Mouse (Mus musculus): ENCODE results near the gene Lhfp. TPM values are rescaled to one million over a fixed set of nuclear protein-coding genes. Genes with fewer than 3 reads are reported as not detected.

Lhfp gene
- total RNA-seq, 2 experiments from 2014 or later: 20.5 to 28.1 TPM

DNA sequence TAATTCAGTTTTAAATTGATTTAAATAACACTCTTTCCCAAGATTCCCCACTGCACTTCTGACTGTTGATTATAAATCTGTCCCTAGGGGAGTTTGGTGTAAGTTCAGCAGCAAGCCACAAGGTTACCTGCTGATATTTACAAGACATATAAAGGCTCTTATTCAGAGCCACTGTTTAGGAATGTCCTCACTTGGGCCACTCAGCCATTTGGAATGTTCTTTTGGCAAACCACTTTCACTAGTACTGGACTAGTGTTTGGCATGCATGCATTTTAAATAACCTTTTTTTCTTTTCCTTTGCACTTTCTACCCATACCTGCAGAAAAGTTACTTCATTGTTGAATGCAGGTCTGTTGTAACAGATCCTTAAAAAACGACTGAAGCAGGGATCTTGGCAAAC is 109.8 kb downstream of the Lhfp start:
- DNase-seq (ENCODE audit: low spot score in 2 of 2): no peak

DNA sequence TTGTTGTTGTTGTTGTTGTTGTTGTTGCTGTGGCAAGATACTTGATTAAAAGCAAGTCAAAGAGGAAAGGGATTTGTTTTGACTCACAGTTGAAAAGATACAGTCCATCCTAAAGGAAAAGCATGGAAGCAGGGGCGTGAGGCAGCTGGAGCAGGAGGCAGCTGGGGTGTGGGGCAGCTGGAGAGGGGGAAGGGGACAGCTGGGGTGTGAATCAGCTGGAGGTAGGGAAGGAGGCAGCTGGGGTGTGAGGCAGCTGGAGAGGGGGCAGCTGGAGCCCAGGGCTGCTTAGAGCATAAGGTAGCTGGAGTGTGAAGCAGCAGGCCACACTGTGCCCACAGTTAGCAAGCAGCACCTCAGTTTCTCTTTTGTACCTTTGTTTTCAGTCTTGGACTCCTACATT is 110.3 kb downstream of the Lhfp start:
- no peak for DNase-seq (ENCODE audit: low spot score in 2 of 2)

DNA sequence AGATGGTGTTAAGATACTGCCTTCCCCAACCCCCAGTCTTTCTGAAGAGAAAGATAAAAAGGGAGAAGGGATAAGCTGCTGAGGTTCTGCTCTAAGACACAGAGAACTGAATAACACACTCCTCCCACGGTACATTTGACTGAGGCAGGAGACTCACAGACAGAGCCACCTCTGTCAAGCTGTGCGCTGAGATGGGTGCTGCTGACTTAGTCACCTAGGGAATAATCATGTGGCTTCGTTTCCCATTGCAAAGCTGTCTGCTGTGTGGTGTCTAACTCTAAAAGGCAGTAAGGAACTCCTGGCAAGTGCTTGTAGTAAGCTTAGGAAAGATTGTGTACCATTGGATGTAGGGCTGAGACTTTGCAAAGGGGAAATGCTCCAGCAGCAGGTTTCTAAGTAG is 120.6 kb downstream of the Lhfp start:
- DNase-seq (ENCODE audit: low spot score in 2 of 2): no peak

DNA sequence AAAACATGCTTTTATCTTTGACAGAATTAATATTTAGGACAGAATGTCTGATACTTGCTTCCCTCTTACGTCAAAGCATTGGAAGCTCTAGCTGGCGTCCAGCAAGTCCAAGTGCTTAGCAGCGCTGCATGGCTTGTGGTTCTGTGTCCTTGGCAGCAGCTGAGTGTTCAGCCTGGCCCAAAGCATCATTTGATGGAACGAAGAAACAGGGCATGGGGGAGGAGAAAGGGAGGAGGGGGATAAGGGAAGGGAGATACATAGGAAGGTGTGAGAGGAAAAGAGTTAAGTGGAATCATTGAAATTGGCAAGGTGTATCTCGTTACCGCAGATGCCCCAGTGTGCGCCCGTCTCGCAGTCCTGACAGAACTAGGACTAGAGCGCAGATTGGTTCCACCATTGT is 124.0 kb downstream of the Lhfp start:
- peak; percentile 41 to 72 for DNase-seq (ENCODE audit: low spot score in 2 of 2)

DNA sequence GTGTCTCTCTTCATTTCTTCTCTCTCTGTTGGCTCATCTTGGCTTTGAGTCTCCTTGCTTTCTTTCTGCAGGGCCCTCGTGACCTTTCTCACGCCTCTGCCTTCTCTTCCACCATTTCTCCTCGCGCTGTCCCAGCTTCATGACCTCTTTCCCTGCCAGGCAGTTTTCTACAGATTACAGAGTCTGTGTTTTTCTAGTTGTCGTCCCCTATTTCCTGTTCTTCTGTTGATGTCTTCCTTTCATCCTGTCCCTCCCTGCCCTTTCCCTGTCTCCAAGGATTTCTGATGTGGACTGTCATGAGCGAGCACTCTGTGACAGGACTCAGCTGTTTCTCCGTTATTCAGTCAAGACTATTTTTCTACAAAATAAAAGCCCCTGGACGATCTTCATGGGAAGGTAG is 124.7 kb downstream of the Lhfp start:
- DNase-seq (ENCODE audit: low spot score in 2 of 2): peak in 1 of 2 experiments; percentile 10

DNA sequence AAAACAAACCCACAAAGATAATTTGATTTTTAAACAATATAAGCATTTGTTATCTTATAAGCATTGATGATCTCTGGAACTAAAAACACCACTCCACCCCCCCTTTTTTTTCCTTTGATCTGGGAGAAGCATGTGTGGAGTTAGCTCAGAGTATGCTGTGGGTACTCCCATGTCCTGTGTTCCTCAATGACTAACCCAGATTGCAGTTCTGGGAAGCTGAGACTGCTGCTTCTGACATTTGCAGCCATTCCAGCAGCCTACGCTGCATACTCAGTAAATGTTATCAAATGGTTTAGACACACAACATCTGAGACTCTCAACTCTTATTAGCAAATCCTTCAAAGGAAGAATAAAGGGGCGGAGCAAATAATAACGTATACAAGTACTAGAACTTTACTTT is 128.2 kb downstream of the Lhfp start:
- peak in 1 of 2 experiments; percentile 19 for DNase-seq (ENCODE audit: low spot score in 2 of 2)

DNA sequence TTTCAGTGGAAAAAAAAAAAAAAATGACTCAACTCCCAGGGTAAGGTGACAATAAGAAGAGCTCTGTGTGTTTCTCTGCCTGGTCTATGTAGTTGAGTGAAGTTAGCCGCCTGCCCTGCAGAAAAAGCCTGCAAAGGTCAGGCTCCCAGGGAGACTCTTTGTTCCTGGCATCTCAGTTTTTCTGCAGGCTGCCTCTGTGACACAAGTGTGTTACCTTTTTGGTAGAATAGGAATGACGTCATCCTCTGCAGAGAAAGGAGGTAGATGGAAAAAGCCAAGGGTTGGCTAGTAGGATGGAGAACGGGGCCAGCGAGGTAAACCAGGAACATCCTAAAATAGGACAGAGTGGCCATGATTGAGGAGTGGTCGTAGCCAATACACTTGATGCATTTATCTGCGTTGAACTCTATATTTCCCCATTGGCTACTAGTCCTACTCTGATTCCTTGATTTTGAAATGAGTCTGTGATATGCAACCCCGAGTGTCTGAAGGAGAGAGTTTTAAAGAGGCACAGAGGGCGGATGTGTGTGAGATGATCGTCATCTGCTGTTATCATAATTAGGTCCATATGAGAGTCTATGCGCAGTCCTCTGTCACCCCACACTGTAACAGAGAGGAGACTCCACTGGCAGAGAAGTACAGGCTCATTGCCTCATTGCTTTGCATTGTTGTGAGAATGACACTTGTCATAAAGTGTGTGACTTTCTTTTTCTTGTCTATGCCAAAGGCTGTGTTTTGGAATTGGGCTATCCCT is 132.2 kb downstream of the Lhfp start:
- DNase-seq (ENCODE audit: low spot score in 2 of 2): no peak

DNA sequence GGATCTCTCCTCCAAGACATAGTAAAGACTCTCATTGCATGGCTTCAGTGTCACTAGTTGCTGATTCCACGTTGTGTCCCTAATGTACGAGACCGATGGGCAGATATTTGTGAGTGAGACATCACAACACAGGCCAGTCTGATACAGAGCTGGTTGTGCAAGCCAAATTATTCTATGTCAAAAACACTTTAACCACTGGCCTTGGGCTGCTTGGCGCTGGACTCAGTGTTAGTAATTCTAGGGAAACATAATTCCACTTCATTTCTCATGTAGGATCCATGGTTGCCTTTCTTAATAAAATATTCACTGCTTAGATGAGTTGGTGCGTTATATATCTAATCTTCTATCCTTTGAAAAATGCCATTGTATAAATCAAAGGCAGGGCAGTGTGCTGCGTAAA is 138.6 kb downstream of the Lhfp start:
- no peak for DNase-seq (ENCODE audit: low spot score in 2 of 2)

DNA sequence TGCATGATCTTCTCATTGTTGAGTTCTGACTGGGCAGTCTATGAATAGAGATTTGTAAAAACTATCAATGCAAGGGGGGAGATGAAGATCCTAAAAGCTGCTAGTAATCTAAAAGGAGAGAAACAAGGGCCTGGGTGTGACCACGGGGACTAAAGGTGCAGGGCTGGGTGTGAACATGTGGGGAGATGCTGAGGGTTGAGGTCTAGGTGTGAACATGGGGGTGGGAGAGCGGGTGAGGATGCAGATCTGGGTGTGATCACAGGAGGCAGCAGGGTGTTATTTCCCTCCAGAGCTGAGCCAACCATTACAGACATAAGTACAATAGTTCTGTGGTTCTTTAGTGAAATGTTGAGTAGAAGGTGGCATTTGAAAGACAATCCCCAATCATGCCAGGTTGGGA is 144.1 kb downstream of the Lhfp start:
- DNase-seq (ENCODE audit: low spot score in 2 of 2): no peak

DNA sequence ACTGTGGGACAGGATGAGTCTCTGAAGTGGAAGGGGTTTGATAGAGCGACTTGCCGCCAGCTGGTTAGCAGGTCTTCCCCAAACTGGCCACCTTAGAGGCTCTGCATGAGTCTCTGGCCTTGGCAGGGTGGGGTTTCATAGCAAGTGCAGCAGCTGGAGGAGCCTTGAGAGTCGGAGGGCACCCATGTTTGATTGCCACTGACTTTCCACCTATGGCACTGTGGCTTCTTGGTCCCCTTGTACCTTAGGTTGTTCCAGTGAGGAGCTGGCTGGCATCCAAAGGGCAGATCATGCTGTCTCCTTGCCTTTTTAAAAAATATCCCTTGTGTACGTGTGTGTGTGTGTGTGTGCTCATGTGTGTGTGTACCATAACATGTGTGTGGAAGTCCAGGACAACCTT is 152.1 kb downstream of the Lhfp start:
- DNase-seq (ENCODE audit: low spot score in 2 of 2): no peak

DNA sequence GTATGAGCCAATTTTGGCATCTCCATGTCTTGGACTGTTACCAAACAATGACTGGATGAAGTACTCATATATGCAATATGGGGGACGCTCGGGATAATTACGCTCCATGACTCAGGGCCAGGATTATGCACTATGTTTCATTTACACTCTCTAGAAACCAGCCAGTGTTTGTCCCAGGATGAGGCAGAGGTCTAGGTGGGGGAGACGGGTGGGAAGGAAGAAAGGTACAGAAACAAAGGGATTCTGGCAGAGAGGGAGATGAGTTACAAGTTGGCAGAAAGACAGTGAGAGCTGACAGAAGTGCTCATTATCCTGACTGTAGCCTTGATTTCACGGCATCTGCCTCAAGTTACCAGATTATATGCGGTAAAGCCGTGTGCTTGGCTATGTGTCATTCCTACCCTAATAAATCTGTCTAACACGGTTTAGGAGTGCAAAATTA is 154.4 kb downstream of the Lhfp start:
- DNase-seq (ENCODE audit: low spot score in 2 of 2): no peak

DNA sequence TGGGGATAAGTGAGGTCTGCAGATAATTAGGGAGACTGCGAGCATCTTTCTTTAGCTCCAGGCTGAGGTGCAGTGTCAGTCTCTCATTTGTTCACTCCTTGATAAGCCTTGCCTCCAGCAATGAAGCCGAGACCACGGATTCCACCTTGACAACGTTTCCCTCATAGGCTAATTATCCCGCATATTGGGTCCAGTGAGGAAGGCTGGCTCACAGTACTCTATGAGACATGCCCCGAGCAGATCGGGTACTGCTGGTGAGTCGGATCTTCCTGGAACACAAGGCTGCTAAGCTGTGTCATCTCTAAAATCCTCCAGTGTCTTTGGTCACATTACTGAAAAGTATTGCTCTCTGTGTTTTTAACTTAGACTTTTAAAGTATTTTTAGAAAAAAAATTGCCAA is 158.8 kb downstream of the Lhfp start:
- no peak for DNase-seq (ENCODE audit: low spot score in 2 of 2)

DNA sequence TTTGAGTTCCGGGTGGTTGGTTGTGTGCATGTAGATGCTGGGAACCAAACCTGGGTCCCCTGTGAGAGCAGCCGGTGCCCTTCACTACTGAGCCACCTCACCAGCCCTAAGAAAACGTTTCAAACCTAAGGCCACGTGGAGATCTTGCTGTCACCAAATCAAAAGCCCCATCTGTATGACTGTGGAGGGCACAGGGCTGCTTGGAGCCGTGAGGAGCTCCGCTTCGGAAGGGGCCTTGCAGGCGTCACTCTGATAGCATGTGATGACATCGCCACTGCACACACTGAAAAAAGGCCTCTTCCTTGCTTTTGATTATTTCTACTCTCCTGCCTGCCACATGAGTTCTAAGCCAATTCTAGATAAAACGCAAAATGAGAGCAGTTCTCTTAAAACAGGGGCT is 159.5 kb downstream of the Lhfp start:
- DNase-seq (ENCODE audit: low spot score in 2 of 2): no peak

DNA sequence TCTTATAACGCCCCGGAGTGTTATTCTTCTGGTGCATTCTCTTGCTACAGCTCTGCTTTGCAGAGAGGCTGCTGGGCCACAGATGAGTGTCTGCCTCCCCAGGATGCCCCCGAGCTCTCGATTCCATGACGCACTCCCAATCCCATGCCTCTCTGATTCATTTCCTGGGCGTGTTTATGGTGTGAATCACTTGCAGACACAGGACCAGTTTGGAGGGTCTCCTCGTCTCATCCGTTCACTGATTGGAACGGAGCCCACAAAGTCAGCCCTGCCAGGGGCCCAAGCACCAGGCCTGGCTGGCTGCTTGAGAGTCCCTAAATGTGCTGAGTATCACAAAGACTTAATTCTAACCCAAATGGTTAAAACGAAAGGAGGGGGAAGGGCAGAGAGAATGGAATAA is 160.3 kb downstream of the Lhfp start:
- DNase-seq (ENCODE audit: low spot score in 2 of 2): no peak

DNA sequence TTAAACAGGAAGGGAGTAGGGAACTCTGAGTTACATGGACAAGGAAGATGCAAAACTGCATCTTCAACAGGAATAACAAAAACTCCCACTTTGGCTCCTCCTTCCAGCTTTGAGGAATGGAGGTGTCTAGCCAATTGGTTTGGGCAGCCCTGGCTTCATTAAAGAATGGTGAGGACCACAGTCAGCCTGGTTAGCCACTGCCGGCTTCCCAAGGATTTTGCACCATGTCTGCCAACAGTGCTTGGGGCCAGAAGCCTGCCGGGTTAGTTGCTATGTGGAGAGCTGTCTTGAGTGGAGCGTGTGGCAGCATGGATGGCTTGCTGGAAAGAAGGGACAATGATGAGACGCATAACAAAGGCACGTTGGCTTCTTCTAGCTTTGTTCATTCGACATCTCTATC is 160.9 kb downstream of the Lhfp start:
- peak in 1 of 2 experiments; percentile 57 for DNase-seq (ENCODE audit: low spot score in 2 of 2)

DNA sequence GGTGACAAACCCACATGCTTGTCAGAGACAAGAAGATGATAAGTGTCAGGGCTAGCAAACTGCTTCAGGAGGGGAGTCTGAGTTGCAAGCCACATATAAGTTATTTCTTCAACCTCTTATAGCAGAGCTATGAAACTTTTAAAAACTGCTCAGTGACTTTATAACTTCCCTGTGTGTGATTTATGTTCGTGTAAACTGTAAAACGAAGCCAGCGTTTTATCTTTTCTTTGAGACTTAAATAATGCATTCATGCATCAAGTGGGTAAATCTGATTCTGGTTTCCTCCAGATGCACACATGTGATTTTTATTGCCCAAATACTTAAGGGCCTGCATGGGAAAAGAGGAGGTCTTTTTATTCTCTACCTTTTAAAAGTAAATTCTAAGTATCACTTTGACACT is 161.4 kb downstream of the Lhfp start:
- no peak for DNase-seq (ENCODE audit: low spot score in 2 of 2)

DNA sequence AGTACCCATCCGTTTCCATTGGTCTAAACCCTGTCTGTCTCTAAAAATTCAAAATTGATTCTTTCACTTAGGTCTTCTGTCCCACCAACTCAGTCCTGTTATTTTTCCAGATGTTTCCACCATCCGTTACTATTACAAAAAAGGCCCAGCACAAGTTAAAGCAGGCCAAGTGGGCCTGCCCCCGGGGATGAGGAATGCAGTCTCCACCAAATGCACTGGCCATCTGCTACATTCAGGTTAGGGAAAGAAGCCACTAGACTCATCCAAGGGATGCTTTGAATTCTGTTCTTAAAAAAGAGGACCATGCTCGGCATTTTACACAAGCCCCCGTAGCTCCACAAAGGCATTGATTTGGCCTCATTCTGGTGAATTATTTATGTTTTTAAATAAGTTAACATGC is 162.3 kb downstream of the Lhfp start:
- DNase-seq (ENCODE audit: low spot score in 2 of 2): no peak

DNA sequence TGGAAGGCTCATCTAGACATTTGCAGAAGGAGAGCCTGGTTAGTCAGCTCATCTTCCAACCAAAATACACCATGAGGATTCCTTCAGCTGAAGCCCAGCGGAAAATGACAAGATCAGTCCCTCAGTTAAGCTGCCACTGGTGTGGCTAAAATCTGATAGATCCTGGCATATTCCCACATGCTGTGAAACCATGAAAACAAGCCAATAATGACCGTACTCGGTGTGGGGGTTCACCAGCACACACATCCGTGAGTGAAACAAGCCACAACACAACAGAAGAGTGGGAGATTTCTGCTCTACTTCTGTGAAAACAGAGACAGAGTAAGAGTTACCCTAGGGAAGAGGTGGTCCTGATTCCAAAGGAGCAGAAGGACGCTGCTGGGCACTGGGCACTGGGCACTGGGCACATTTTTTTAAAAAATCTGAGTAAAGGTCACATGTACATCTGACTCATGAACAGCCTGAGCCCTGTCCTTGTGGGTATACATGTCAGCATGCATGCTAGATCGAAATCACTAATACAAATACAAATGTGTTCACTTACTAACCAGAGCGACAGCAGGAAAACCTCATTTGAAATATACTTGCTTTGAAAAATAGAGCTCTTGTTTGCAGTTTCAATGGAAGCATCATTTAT is 163.1 kb downstream of the Lhfp start:
- DNase-seq (ENCODE audit: low spot score in 2 of 2): no peak

DNA sequence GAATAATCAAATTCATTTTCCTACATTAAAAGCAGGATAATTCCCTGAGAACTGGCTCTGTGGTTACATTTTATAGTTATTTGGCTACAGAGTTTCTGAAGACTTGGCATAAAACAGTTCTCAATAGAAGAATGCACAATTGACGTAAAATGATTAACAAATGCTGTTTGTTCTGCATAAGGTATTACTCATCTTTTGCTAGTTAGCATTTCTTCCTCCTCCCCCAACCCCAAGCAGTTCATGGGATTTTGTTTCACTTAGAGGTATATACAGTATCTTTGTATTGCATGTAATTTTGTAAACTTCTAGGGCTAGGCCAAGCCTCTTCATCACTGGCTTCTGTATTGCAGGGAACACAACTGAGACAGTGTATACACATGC is 163.6 kb downstream of the Lhfp start:
- no peak for DNase-seq (ENCODE audit: low spot score in 2 of 2)

DNA sequence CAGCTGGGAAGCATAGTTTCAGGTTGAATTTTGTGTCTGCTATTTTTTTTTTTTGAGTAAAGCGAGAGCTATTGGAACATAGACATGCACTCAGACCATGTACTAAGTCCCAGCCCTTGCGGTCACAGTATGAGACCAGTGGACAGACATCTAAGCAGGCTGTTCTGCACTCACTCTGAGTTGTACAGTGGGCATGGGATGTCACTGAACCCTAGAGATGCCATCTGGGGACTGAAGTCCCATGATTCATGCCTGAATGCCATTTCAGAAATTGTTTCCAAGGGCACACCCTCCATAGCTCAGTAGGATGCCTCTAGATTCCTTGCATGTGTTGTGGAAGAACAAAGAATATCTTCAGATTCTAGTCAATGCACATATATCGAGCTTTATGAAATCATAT is 164.4 kb downstream of the Lhfp start:
- DNase-seq (ENCODE audit: low spot score in 2 of 2): no peak

DNA sequence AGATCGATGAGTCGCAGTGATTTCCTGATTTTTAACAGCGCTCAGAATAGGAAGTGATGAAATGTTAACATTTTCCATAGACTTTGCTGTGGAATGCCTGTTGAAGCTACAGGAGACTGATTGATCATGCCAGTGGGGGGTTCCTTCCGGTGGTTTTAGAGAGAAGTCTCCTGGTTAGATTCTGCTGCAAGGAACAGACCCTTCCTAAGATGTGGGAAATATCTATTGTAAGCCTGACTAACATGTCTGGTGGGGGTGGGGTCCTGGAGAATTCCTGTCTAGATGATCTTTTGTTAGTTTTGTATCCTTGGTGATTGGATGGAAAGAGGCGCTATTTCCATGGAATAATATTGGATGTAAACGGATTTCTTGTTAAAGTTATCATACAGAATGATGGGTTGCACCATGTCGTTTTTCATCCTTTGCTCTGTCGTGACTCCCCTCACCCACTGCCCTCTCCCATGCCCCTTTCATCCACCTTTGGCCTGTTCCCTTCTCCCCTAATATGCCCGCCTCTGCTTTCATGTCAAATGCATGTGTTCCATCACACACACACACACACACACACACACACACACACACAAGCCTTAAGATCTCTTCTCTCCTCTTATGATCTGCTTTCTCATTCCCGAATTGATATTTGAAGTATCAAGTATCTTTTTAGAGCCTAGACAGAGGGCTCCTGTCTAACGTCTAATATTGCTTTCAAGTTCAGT is 165.3 kb downstream of the Lhfp start:
- no peak for DNase-seq (ENCODE audit: low spot score in 2 of 2)

DNA sequence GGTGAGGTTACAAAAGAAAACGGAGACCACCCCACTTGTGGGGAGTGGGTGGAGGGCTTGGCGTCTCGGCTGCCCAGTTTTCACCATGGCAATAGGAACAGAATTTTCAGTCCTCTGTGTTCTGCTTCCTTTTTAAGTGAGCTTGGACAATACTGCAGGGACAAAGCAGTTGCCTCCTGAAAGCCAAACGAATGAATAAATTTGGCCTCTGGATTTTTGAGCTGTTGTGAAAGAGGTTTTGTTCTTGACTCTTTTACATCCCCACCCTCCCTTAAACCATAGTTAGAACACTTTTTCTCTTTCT is 165.8 kb downstream of the Lhfp start:
- DNase-seq (ENCODE audit: low spot score in 2 of 2): peak in 1 of 2 experiments; percentile 54
